Mouse (Mus musculus) ZHBTc4 (cell line): ENCODE measurements around the gene Tmem184b.

Source experiments
- DNase-seq: peaks from one replicate; pipeline ENCODE4 v3.0.0-alpha.2; 2011; ENCODE audit warnings: low read depth, low spot score

Tmem184b gene

DNA sequence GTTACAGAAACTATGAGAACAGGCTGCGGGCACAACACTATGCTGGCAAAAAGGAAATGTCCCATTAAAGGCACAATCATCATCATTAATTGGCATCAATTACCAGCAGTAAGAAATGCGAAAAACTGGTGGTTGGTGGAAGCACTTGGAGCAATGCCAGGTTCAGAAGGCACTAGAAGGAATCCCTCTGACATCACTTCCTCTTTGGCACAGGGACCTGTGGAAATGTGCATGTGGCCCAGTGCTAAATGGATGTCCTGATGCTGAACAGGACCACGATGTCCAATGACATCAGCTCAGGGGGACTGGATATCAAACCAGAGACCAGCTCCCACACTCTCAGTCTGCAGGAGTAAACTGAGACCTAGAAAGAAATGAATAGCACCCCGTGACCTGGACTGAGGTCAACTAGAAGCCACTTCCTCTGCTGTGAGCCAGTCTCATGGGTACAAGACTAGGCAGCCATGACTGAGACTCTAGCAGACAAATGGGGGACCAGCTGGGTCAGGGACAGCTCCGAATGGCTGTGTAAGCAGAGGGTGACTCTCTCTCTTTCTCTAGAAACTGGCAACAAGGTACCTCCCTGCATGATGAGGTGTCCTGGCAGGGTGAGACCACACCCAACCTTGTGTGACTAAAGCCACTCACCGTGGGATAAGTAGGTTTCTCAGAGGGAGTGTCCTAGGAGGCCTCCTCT is 60.6 kb downstream of the Tmem184b start:
- DNase-seq: no peak

DNA sequence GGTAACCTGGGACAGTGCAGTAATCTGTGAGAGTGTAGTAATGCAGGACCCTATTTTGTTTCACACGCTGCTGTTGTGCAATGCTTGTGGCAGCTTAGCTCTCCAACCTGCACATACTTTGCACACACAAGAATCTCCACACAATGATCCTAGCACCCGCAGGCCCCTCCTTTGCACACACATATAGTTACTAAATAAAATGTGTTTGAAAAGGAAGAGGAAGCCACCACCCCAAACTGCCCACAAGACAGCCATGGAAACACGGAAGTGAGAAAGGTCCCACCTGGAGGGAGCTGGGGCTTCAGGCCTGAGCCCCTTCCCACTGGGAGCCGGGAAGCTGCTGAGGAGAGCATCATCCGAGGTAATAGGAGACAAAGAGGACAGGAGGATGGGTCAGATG is 64.4 kb downstream of the Tmem184b start:
- no peak for DNase-seq

DNA sequence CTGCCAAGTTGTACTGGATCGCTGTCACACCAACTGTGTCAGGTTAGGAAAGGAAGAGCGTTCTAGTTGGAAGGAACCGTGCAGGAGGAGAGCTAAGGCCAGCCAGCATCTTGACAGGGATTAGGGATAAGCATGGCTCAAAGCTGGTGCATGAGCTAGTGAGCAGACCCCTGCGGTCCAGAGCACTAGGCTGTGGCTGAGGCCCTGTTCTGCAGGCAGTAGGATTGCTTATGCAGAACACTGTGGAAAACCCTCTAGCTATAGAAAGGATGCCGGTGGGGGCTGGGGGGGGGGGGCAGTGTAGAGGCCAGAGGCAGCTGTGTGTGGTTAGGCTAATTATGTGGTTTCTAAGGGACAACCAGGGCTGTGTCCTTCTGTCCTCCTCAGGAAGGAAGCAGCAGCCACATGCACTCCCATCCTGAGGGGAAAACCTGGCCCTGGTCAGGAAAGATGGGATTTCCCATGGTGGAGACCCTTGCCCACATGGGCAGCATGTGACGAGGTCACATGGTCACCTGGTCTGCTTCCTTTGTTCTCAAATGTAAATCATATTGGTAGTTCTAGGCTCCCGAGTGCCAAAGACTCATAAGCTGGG is 68.2 kb downstream of the Tmem184b start:
- no peak for DNase-seq

DNA sequence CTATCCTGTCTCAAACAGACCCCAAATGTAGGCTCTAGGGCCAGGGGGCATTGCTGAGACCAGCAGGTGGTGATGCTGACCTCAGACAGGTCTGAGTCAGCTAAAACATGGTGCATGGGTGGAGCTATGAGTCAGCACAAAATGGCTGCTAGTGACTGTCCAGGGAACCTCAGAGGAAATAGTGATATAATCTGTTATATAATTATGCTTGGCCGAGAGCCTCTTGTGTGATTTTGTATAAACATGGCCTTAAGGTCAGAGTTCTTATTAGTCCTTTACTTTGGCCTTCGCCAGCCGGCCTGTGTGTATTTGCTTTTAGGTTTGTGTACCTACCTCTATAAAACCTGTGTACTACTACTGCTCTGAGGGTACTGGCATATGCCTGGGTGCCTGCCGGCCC is 70.0 kb downstream of the Tmem184b start:
- no peak for DNase-seq

GRCm38 (mm10) chr15:79330521-79330920 is 72.8 kb downstream of the Tmem184b start:
- DNase-seq: no peak

GRCm38 (mm10) chr15:79329979-79330363 is 73.4 kb downstream of the Tmem184b start:
- no peak for DNase-seq

DNA sequence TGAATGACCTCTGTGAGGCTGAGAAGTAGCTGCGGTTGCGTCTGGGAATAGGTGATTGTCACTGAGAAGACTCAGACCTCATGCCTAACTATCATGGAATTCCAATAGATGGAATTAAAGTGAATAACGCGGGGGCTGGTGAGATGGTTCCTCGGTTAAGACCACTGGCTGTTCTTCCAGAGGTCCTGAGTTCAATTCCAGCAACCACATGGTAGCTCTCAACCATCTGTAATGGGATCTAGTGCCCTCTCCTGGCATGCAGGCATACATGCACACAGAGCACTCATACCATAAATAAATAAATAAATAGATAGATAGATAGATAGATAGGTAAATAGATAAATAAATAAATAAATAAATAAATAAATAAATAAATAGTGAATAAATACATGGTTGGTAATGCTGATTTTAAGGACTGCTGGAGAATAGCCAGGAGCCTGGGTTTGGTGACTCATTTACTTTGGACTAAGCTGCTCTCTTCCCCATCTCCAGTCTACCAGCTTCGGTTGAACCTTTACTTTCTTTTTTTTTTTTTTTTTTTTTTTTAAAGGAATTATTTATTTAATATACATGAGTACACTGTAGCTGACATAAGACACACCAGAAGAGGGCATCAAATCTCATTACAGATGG is 73.9 kb downstream of the Tmem184b start:
- DNase-seq: no peak

DNA sequence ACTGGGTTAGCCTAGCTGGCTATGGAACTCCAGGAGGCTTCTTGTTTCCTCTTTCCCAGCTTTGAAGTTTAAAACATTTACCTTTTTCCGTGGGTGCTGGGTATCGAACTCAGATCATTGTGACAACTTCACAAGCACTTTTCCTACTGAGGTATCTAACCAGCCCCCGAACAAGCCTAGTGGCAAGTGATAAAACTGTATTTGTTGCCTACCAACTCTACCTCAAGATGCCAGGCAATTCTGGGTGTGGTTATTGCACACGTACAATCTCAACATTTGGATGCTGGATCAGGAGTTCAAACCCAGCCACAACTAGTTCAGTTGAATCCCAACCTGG is 74.5 kb downstream of the Tmem184b start:
- DNase-seq: no peak

DNA sequence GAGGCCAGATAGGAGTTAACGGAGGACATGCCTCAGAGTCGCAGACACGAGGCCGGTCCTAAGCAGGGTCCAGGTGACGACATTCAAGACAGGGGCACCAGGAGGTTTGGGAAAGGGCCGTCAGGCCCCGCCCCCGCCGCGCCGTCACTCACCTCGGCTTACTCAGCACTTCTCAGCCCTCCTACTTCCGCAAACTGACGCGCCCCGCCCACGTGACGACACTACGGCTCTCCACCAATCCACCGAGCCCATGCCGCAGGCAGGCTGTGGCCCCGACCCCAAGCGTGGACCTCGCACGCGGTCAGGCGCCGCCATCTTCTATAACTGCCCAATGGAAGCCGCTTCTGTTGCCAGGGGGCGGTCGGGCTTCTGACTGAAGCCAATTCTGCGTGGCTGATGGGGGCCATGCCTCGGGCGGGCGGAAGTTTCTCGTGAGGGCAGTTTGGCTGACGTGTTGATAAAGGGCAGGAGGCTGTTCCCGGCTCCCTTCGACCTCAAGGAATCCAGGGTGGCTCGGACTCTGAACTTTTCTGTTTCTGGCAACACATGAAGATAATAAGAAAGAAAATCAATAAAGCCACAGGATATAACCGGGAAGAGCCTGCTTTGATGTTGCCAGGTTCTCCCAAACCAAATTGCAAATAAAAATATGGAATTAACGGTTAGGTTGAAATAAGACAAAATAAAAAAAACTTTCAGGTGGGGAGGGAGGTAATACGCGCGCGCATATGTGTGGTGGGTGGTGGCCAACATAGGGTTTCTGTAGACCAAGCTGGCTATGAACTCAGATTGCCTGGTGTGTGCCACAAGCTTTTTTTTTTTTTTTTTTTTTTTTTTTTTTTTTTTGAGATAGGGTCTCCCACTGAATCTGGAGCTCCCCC is 75.1 kb downstream of the Tmem184b start, which contains the start of gene Pla2g6:
Gene Pla2g6 (minus strand): TSS at position 333 of the 881 bp plus-strand sequence.
- peak; percentile 100 for DNase-seq

DNA sequence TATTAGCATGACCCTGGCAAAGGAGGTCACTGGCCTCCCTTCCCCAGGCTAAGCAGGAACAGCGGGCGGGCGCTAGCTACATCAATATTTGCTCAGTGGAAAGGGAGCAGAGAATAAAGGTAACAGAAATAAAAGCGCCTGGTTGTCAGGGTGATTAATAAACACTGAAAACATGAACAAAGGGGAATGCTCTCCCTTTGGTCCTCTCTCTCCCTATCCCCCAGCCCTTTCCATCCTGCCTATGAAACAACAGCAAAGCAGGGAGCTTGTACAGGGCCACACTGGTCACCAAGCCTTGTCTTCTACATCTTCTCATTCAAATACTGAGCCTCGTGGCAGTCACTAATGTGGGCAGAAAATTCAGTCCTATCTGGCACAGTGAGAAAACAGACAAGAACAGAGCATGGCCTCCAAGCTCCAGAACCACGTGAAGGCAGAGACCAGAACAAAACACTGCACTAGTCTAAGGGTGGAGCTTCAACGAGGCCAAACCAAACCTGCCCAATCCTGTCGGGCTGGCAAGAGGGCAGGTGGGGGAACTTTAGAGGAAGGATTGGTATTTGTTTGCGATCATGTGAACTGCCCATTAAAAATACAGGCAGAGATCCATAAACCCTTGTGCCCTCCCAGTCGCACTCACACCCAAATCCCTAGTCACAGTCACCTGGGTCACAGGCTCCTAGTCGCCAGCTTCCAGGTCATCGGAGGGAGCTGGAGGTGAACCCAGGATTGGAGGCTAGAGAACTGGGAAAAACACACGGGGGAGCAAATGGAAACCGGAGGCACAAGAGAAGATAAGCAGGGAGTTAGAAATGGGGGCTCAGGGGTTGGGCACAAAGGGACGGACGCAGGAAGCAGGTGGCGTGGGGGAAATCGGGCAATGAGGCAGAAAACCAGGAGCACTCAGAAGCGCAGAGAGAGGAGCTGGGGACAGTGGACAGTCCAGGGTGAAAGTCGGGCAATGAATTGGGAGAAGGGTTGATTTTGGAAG is 76.1 kb downstream of the Tmem184b start:
- DNase-seq: peak; percentile 79

DNA sequence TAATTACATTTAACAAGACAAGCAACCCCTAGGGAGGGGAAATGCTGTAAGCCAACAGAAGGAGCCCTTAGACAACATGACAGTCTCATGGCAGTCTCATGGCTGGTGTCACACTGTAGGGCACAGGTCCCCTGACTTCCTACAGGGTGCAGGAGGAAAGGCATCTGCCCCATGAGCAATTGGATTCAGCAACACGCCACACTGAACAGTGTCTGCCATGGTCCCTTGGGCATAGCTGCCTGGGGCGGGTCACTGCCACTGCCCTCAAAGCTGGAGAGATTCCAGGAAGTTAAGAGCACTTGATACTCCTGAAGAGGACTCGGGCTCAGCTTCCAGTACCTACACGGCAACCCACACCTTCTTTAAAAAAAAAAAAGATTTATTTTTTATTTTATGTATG is 77.1 kb downstream of the Tmem184b start:
- no peak for DNase-seq

DNA sequence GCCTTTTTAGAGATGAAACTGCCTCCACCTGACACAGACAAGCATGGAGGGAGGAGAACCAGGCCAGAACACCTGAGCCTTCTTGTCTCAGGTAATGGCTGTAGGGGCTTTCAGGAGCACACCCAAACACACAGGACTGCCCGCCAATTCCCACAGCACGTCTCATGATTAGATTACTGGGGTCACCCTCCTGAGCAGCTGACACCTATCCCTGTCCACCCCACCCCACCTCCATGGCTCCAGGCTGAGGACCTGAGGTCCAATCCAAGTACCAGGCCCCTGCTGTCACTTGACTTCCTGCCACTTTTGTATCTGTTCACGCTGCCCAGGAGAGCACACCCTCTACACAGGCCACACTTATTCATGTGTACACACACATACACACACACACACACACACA is 77.6 kb downstream of the Tmem184b start:
- no peak for DNase-seq

DNA sequence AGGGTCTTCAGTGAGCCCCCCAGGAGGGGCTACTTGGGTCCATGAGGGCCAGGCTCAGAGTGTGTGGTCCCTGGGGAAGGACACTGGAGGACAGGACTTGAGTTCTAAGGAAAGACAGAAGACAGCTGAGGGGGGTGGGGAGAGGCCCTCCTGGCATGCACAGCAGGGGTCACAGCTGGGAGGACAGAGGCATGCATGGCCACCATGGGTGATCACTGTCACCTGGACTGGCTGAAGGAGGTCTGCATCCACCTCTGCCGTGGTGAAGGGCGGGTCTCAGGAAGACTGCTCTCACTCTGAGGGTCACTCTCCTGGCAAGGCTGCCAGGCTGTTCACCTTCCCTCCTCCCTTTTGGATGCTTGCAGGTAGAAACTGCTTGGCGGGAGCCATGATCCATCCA is 79.0 kb downstream of the Tmem184b start:
- no peak for DNase-seq

DNA sequence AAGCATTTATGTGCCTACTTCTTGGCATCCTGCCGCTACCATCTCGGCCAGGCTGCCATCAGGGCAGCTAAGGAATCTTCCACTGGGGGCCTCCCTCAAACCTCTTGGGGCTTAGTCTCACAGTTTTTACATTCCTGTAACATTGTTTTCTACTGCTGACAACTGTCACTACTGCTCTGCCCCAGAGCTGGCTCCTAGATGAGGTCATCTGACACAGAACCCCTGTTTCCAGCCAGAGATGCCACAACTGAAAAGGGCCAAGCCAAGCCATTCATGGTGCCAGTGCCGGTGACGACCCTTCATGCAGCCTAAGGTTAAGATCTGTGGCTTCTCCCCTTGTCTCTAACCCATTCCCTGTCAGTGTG is 79.6 kb downstream of the Tmem184b start:
- DNase-seq: no peak

DNA sequence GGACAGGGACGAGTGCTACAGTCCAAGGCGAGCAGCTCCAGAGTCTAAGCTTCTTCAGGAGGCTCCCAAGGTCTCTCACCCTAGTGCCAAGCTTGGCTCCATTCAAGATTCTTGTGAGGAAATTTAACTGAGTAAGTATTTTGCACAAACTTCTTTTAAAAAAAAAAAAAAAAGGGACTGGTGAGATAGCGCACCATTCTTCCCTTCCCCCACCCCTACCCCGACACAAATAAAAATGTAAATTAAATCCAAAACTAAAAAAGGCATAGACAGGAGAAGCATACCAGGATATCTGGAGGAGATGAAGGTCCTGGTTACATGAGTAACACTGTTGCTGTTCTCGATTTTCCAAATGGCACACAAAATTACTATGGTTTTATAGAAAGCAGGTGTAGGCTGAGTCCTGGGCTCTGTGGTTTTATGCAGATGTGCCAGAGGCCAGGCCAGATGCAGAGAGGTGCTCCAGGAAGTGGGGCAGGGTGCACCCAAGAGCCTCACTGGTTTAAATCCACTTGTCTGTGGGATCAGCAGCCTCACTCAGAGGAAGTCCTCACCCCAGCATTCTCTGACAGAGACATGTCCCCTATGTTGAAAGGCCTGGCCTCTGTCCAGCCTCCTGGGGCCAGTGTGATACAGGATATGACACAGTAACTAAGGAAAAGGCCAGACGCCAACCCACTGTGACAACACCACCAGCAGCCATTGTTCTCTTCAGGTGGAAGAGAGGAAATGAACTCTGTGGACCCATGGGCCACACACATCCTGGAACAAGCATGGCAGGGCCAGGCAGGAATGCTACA is 80.2 kb downstream of the Tmem184b start:
- no peak for DNase-seq

GRCm38 (mm10) chr15:79322281-79322990 is 80.9 kb downstream of the Tmem184b start:
- DNase-seq: no peak

DNA sequence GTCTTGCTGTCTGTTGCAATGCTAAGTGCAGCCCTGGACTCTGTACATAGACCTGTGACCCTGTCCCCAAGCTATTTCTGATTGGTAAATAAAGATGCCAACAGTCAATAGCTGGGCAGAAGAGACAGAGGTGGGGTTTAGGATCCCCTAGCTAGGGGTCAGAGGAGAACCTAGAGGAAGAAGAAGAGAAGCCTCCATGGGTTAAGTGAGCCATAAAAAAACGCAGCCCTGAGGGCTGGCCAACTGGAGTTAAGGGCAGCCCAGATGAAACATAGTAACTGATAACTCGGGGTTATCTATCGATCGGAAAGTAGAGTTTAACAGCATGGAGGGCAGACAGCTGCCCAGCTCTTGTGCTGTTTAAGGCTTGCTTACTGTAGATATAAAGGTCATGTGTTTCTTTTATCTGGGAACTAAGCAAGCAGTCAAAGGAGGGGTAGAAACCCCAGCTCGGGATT is 81.6 kb downstream of the Tmem184b start:
- DNase-seq: no peak

- DNase-seq: no peak
Observed at GRCm38 (mm10) chr15:79313848-79314369, 89.5 kb downstream of the Tmem184b start.
